Mouse (Mus musculus): ENCODE measurements around the gene Cdc34.

Gene Cdc34

GRCm38 (mm10) chr10:79681591-79682245 is at the start of gene Cdc34:
Cdc34 (plus strand) TSS chr10:79682195.
- DNase-seq (ENCODE audit: low spot score in 2 of 2) = peak; percentile 99

- DNase-seq (ENCODE audit: low spot score in 2 of 2) = no peak
These were observed 48.8 kb upstream of the Cdc34 start for GRCm38 (mm10) chr10:79633006-79633777.

- no peak for DNase-seq (ENCODE audit: low spot score in 2 of 2)
These were observed 45.7 kb upstream of the Cdc34 start for GRCm38 (mm10) chr10:79636287-79636686.

GRCm38 (mm10) chr10:79637128-79638110 is 44.6 kb upstream of the Cdc34 start, which contains the start of gene Shc2:
Shc2 (minus strand) TSS chr10:79637918.
- peak; percentile 74 to 79 for DNase-seq (ENCODE audit: low spot score in 2 of 2)

GRCm38 (mm10) chr10:79638486-79639204 is 43.4 kb upstream of the Cdc34 start:
- no peak for DNase-seq (ENCODE audit: low spot score in 2 of 2)

- no peak for DNase-seq (ENCODE audit: low spot score in 2 of 2)
These were observed 36.3 kb upstream of the Cdc34 start, which contains the start of gene Odf3l2 for GRCm38 (mm10) chr10:79645711-79646110. Odf3l2 (minus strand) TSS chr10:79645738.

- DNase-seq (ENCODE audit: low spot score in 2 of 2) = peak in 1 of 2 experiments; percentile 76
These were observed 32.8 kb upstream of the Cdc34 start for GRCm38 (mm10) chr10:79649070-79649751.

- no peak for DNase-seq (ENCODE audit: low spot score in 2 of 2)
These were observed 29.2 kb upstream of the Cdc34 start for GRCm38 (mm10) chr10:79652789-79653188.

GRCm38 (mm10) chr10:79654946-79655395 is 27.0 kb upstream of the Cdc34 start:
- DNase-seq (ENCODE audit: low spot score in 2 of 2) = peak in 1 of 2 experiments; percentile 74

GRCm38 (mm10) chr10:79658829-79659228 is 23.2 kb upstream of the Cdc34 start:
- DNase-seq (ENCODE audit: low spot score in 2 of 2) = no peak

- DNase-seq (ENCODE audit: low spot score in 2 of 2) = no peak
These were observed 21.7 kb upstream of the Cdc34 start for GRCm38 (mm10) chr10:79660298-79660697.

- DNase-seq (ENCODE audit: low spot score in 2 of 2) = no peak
These were observed 20.1 kb upstream of the Cdc34 start for GRCm38 (mm10) chr10:79661861-79662260.

- DNase-seq (ENCODE audit: low spot score in 2 of 2) = peak in 1 of 2 experiments; percentile 63
These were observed 17.8 kb upstream of the Cdc34 start, which contains the start of gene Madcam1 for GRCm38 (mm10) chr10:79664131-79664665. Madcam1 (plus strand) TSS chr10:79664559.

GRCm38 (mm10) chr10:79665051-79665450 is 16.9 kb upstream of the Cdc34 start:
- DNase-seq (ENCODE audit: low spot score in 2 of 2) = no peak

GRCm38 (mm10) chr10:79666493-79666892 is 15.5 kb upstream of the Cdc34 start:
- no peak for DNase-seq (ENCODE audit: low spot score in 2 of 2)

GRCm38 (mm10) chr10:79668076-79668475 is 13.9 kb upstream of the Cdc34 start:
- DNase-seq (ENCODE audit: low spot score in 2 of 2) = no peak

GRCm38 (mm10) chr10:79668771-79669575 is 13.0 kb upstream of the Cdc34 start, which contains the start of gene Tpgs1:
Tpgs1 (plus strand) TSS chr10:79669369.
- DNase-seq (ENCODE audit: low spot score in 2 of 2) = peak; percentile 89 to 92

GRCm38 (mm10) chr10:79669576-79670057 is 12.4 kb upstream of the Cdc34 start:
- peak; percentile 72 for DNase-seq (ENCODE audit: low spot score in 2 of 2)

Data from frontal cortex, postnatal 14 days (tissue).